Mouse (Mus musculus): ENCODE data around the gene Dennd5a. TPM values are rescaled to one million over a fixed set of nuclear protein-coding genes. Genes with fewer than 3 reads are reported as not detected.

The Dennd5a gene
- polyA plus RNA-seq, 1 experiment from 2014 or later: 15.3 TPM

GRCm38 (mm10) chr7:109967805-109968579, 7.7 kb upstream of the Dennd5a start:
- Histone ChIP-seq H3K4me3 (ENCODE audit: low read depth, low read length) (no peak overlapping the region), H3K36me3 (ENCODE audit: control insufficient read depth, insufficient read depth) (peaks cover 6% of the 10 kb centered on the region), H3K27me3 (replicated peaks; ENCODE audit: control insufficient read depth, insufficient read depth, low read length) (no peaks in the 10 kb centered on the region), H3K9ac (ENCODE audit: low read depth, low read length) (no peak overlapping the region), H3K4me2 (replicated peaks; ENCODE audit: low read depth) (no peak overlapping the region), H3K9me3 (ENCODE audit: control insufficient read depth) (no peaks in the 10 kb centered on the region), H3K27ac (ENCODE audit: low read depth, low read length) (no peak overlapping the region), H3K4me1 (replicated peaks; ENCODE audit: control insufficient read depth, insufficient read depth, low read length) (no peaks in the 10 kb centered on the region)
- 71% methylated on average over 11 of the region's 11 CpGs for WGBS
- no peak for TF ChIP-seq CTCF (IDR thresholded peaks at IDR 0.05; ENCODE audit: low read depth)
- ATAC-seq: no peak

GRCm38 (mm10) chr7:109965658-109966057, 5.4 kb upstream of the Dennd5a start:
- no peak overlapping the region for H3K4me3 ChIP-seq (ENCODE audit: low read depth, low read length)
- no peak overlapping the region for H3K27ac ChIP-seq (ENCODE audit: low read depth, low read length)
- no peaks in the 10 kb centered on the region for H3K4me1 ChIP-seq (replicated peaks; ENCODE audit: control insufficient read depth, insufficient read depth, low read length)
- H3K27me3 ChIP-seq (replicated peaks; ENCODE audit: control insufficient read depth, insufficient read depth, low read length): no peaks in the 10 kb centered on the region
- no peak for ATAC-seq
- H3K36me3 ChIP-seq (ENCODE audit: control insufficient read depth, insufficient read depth): no peaks in the 10 kb centered on the region
- no peaks in the 10 kb centered on the region for H3K9me3 ChIP-seq (ENCODE audit: control insufficient read depth)
- peak; percentile 32 for TF ChIP-seq CTCF (IDR thresholded peaks at IDR 0.05; ENCODE audit: low read depth)
- no peak overlapping the region for H3K4me2 ChIP-seq (replicated peaks; ENCODE audit: low read depth)
- H3K9ac ChIP-seq (ENCODE audit: low read depth, low read length): no peak overlapping the region

GRCm38 (mm10) chr7:109963707-109964106, 3.4 kb upstream of the Dennd5a start:
- Histone ChIP-seq H3K4me1 (replicated peaks; ENCODE audit: control insufficient read depth, insufficient read depth, low read length) (no peaks in the 10 kb centered on the region), H3K27me3 (replicated peaks; ENCODE audit: control insufficient read depth, insufficient read depth, low read length) (no peaks in the 10 kb centered on the region), H3K9me3 (ENCODE audit: control insufficient read depth) (no peaks in the 10 kb centered on the region), H3K27ac (ENCODE audit: low read depth, low read length) (no peak overlapping the region), H3K36me3 (ENCODE audit: control insufficient read depth, insufficient read depth) (no peaks in the 10 kb centered on the region), H3K4me3 (ENCODE audit: low read depth, low read length) (no peak overlapping the region), H3K9ac (ENCODE audit: low read depth, low read length) (no peak overlapping the region), H3K4me2 (replicated peaks; ENCODE audit: low read depth) (no peak overlapping the region)
- no peak for ATAC-seq
- 97% methylated on average over 4 of the region's 4 CpGs for WGBS
- 0 out of 2 replicates have a peak, but pooled peaks have one; percentile 24 for TF ChIP-seq CTCF (IDR thresholded peaks at IDR 0.05; ENCODE audit: low read depth)

GRCm38 (mm10) chr7:109962596-109962995, 2.3 kb upstream of the Dennd5a start:
- no peak overlapping the region for H3K4me3 ChIP-seq (ENCODE audit: low read depth, low read length)
- no peak overlapping the region for H3K27ac ChIP-seq (ENCODE audit: low read depth, low read length)
- no peak for ATAC-seq
- WGBS: 75% methylated on average over 4 of the region's 4 CpGs
- no peaks in the 10 kb centered on the region for H3K27me3 ChIP-seq (replicated peaks; ENCODE audit: control insufficient read depth, insufficient read depth, low read length)
- no peak overlapping the region for H3K9ac ChIP-seq (ENCODE audit: low read depth, low read length)
- H3K36me3 ChIP-seq (ENCODE audit: control insufficient read depth, insufficient read depth): no peaks in the 10 kb centered on the region
- no peak overlapping the region for H3K4me2 ChIP-seq (replicated peaks; ENCODE audit: low read depth)
- TF ChIP-seq CTCF (IDR thresholded peaks at IDR 0.05; ENCODE audit: low read depth): no peak
- H3K4me1 ChIP-seq (replicated peaks; ENCODE audit: control insufficient read depth, insufficient read depth, low read length): no peaks in the 10 kb centered on the region
- H3K9me3 ChIP-seq (ENCODE audit: control insufficient read depth): no peaks in the 10 kb centered on the region

- H3K4me2 ChIP-seq (replicated peaks; ENCODE audit: low read depth): no peak overlapping the region
- no peaks in the 10 kb centered on the region for H3K36me3 ChIP-seq (ENCODE audit: control insufficient read depth, insufficient read depth)
- H3K9me3 ChIP-seq (ENCODE audit: control insufficient read depth): no peaks in the 10 kb centered on the region
- no peak for TF ChIP-seq CTCF (IDR thresholded peaks at IDR 0.05; ENCODE audit: low read depth)
- no peak overlapping the region for H3K27ac ChIP-seq (ENCODE audit: low read depth, low read length)
- H3K4me3 ChIP-seq (ENCODE audit: low read depth, low read length): no peak overlapping the region
- no peak for ATAC-seq
- no peak overlapping the region for H3K9ac ChIP-seq (ENCODE audit: low read depth, low read length)
- WGBS: 59% methylated on average over 2 of the region's 2 CpGs
- no peaks in the 10 kb centered on the region for H3K27me3 ChIP-seq (replicated peaks; ENCODE audit: control insufficient read depth, insufficient read depth, low read length)
- no peaks in the 10 kb centered on the region for H3K4me1 ChIP-seq (replicated peaks; ENCODE audit: control insufficient read depth, insufficient read depth, low read length)
Measured at GRCm38 (mm10) chr7:109961570-109961969, 1.3 kb upstream of the Dennd5a start.

GRCm38 (mm10) chr7:109960613-109961154, 414 bp upstream of the Dennd5a start:
- WGBS: 13% methylated on average over 13 of the region's 13 CpGs
- ATAC-seq: no peak
- Histone ChIP-seq H3K4me2 (replicated peaks; ENCODE audit: low read depth) (peak overlapping the region; percentile 88), H3K27ac (ENCODE audit: low read depth, low read length) (peak overlapping the region; percentile 80), H3K9me3 (ENCODE audit: control insufficient read depth) (no peaks in the 10 kb centered on the region), H3K27me3 (replicated peaks; ENCODE audit: control insufficient read depth, insufficient read depth, low read length) (no peaks in the 10 kb centered on the region), H3K9ac (ENCODE audit: low read depth, low read length) (peak overlapping the region; percentile 90), H3K4me1 (replicated peaks; ENCODE audit: control insufficient read depth, insufficient read depth, low read length) (no peaks in the 10 kb centered on the region), H3K4me3 (ENCODE audit: low read depth, low read length) (peak overlapping the region; percentile 76), H3K36me3 (ENCODE audit: control insufficient read depth, insufficient read depth) (no peaks in the 10 kb centered on the region)
- no peak for TF ChIP-seq CTCF (IDR thresholded peaks at IDR 0.05; ENCODE audit: low read depth)

Data from intestine, postnatal 0 days (tissue).